Mouse (Mus musculus): ENCODE data around the gene Fance.
A peak's percentile ranks its signal among the peaks of the same experiment; 100 is the strongest.
"Not testable (repeated sequence)": the region's sequence is repeated elsewhere in the genome, so short reads cannot be mapped to it uniquely, and the experiment has no call there.

Gene Fance

DNA sequence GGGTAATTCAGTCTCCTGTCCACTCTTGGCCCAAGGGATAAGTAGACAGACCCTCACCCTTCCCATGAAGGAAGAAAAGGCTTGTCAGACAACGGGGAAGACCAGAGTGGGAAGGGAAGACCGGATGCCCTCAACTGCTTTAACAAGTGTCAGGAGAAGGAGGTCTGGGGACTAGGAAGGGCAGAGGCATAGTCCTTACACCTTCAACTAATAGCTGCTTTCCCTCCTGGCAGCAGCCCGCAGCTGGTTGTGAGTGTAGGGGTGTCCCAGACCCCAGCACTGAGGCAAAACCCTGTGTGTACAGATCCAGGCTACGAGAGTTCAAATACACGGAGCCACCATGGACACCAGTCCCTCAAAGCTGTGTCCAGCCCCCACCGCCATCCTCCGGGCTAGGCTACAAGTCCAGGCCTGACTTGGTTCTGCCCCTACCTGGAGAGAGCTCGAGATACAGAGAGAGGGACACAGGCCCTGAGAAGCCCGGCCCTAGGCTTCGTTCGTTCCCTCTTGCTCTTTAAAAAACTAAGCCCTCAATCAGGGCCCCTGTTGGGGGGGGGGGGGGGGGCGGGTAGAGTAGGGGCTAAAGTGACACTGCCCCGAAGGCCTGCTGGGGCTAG is 36.1 kb downstream of the Fance start:
- DNase-seq (ENCODE audit: low read depth, low spot score): no peak

DNA sequence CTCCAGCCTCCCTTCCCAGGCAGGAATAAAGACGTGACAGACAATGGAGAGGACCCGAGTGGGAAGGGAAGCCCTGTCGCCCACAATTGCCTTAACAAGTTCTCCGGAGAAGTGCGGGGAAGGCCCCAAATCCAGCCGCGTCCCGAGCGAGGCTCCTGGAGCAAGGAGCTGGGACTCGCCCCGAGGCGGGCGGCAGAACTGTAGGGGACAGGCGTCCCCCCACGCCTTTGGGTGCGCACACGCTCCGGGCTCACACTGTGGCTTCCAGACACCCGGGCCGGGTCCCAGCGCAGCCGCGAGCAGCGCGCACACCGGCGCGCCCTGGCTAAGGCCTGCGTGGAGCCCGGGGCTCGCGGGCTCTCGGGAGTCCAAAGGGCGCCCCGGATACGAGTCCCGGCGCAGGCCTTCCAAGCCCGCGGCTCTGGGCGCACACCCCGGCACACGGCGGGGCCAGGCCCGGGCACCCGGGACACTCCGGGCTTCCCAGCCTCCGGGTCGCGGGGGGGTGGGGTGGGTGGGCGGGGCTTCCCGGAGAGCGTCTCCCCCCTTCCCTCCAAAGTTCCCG is 36.7 kb downstream of the Fance start:
- peak; percentile 37 for DNase-seq (ENCODE audit: low read depth, low spot score)

DNA sequence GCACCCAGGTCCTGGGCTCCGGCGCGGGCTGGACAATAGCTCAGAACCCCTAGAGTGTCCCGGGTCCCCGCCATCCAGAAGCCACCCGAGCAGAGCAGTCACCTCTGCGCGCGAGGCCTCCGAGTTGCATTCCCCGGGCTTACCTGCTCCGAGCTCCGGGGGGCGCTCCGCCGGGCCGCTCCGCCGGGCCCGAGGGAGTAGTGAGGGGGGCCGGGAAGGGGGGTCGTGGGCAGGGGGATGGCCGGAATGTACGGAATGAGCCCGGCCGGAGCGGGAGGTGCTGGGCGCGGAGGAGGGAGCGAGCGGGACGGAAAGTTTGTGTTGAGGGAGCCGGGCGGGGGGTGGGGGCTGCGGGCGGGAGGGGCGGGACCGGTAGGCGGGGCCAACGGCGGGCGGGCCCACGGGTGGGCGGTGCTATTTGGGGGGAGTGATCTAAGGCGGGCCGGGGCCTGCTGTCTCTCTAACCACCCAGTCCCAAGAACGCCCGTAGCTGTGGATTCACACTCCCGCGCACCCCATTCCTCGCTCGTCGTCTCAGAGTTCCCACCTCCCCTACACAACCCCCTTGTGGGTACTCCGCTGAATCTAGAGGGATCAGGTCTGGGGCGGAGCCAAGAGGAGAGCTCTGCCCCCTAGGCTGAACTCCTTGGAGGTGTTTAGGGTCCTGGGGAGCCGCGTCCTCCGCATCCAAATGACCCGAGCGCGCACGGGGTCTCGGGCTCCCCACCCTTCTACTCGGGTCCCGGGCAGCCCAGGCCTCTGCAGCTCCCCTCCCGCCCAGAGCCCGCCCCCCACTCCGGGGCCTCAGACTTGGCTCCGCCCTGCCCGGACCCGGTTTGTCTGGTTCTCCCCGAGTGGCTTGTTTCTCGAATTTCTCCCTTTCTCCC is 37.4 kb downstream of the Fance start, which contains the start of gene Tead3:
Gene Tead3 (minus strand): TSS at position 352 of the 887 bp plus-strand sequence.
- DNase-seq (ENCODE audit: low read depth, low spot score): peak; percentile 66

DNA sequence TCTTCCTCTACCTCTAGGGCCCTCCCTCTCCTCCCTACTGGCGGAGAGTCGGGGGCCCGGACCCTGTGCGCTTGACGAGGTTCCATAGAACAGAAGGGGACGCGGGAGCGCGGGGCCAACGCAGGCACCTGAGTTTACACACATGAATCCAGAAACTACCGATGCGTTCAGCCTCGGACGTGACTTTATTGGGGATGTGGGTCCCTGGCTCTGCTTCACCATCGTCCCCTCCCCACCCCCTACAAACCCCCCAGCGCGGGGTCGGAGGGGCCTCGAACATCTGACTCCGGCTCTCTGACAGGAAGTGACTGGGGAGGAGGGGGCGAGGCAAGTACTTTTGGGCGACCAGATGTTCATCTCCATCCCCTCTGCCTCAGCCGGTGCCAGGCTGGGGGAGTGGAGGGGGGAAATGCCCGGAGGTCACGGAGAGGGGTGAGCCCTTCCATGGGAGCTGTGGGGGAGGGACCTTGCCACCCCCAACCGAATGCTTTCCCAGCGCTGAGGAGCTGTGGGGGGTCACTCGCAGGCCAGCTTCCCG is 38.1 kb downstream of the Fance start:
- DNase-seq (ENCODE audit: low read depth, low spot score): no peak

DNA sequence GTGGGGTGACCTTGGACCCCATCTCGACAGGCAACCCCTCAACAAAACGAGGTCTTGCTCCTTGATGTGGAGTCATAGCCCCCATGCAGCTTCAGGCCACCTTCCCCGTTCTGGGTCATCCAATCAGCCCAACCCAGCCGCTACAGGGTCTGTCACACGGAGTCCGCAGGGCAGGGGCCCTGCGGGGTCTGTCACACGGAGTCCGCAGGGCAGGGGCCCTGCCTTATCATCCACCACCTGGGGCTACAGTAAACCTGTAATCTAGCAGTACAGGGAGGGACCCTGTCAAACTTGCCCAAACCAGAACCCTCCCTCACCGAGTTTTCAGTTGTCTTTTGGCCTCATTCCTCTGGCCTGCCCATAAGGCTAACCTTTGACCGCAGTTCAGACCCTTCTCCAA is 38.7 kb downstream of the Fance start:
- no peak for DNase-seq (ENCODE audit: low read depth, low spot score)

DNA sequence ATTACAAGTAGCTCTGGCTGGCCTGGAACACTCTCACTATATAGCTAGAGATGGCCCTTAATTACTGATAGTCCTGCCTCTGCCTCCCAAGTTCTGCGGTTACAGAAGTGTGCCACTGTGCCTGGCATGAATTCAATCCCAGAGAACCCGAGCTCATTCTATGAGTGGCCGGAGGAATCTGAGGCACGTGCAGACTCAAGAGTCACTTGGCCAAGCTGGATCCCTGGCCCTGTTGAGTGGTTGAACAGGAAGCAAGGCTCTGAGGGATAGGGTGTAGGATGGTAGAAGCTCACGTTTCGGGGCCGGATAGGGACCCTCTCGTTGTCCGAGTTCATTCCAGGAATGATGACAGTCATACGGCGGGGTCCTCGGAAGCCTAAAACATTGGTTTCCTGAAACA is 42.6 kb downstream of the Fance start:
- DNase-seq (ENCODE audit: low read depth, low spot score): no peak

DNA sequence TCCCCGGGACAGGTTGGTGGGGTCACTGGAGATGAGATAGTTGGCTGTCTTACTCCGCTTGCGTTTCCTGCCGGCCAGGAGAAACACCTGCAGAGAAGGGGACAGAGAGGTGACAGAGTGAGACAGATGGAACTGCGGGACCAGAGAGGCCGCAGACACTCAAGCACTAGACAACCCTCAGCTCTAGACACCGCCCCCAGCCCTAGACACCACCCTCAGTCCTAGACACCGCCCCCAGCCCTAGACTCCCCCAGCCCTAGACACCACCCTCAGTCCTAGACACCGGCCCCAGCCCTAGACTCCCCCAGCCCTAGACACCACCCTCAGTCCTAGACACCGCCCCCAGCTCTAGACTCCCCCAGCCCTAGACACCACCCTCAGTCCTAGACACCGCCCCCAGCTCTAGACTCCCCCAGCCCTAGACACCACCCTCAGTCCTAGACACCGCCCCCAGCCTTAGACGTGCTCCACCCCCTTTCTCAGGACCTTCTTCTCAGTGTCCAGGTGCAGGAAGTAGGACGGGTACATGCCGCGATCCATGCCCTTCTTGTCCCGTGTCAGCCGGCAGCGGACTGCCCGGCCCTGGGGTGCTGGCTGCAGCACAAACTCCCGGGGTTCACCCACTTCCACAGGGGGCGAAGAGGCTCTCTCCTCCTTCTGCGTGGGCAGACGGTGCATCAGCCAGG is 45.4 kb downstream of the Fance start:
- DNase-seq (ENCODE audit: low read depth, low spot score): not testable (repeated sequence)

DNA sequence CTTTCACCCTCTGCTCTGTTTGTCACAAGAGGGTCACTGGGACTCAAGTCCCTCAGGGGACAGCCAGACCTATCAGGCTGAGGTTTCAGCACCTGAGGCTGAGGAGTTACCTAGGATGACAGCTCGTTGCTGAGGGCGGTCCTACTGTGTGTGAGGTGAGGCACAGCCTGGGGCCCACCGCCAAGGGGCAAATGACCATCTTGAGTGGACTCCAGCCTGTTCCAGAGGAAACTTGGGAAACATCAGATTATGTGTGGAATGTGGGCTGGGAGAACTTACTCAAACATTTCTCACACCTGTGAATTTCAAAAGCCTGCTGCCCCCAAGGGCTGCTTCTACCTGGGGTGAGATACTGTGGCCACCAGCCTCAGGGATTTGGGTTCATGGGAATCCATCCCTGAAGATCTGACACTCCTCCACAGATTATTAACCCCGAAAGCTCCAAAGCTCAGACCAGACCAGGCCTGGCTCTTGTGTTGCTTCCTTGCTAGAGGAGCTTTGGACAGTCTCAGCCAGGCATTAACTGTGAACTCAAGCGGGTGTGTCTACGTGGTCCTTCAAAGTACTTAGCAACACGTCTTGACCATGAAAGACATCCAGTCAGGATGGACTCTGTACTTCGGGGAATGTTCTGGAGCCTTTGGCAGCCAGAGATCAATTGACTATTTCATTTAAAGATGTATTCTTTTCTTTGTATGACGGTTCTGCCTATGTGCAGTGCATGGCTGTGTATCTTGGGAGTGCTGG is 47.4 kb downstream of the Fance start:
- no peak for DNase-seq (ENCODE audit: low read depth, low spot score)

DNA sequence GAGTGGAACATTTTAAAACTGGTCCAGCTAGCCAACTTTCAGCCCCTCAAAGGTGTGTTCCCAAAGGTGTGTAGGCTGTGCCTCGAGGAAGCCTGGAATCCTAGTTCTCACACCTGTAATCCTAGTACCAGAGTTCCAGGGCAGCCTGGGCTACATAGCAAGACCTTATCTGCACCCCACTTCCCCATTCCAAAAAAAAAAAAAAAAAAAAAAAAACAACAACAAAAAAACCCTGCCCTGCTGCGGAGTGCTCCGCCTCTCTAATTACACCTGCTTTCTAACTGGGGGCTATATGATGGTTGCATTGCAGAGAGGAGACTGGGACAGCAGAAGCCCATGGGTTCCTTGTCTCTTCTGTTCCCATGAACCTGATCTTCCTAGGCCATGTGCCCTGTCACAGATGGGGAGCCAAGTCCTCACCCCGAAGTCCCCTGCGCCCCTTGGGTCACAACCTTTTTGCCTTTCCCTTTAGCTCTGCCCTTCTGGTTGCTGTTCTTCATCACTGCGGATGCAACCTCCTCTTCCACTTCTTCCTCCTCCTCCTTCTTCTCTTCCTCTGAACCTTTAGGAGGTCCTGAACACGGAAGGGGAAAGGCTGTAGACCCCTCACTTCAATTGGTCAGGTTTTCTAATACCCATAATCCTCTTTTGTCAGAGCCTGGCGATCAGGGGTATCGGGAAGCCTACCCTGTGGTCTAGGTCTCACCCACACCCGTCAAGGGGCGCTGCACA is 48.8 kb downstream of the Fance start:
- no peak for DNase-seq (ENCODE audit: low read depth, low spot score)

DNA sequence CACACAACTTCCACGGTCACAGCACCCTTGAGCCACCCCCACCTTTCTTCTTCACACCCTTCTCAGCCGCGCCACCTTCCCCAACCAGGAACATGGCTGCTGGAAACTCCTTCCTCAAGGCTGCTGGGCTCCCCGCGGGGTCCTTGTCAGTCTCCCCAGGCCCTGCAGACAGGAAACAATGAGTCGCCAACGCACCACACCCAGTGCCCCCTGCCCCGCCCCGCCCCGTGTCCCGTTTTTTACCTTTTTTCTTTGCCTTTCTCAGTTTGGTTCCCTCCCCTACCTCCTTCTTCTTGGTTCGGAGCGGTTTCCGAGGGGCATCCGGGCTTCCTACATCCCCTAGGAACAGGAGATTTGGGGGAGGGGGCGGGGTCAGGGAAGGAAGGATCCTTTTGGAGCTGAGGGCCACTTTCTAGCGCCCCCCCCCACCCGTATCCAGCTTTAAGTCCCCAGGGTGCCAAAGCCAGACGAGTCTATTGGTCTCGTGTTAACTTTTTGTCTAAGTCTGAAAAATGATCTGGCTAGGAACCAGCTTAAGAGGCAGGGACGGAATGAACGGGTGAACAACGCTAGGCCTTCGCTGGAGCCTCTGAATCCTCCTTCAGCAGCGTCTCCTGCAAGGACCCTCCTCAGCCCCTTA is 49.5 kb downstream of the Fance start:
- peak; percentile 28 for DNase-seq (ENCODE audit: low read depth, low spot score)

DNA sequence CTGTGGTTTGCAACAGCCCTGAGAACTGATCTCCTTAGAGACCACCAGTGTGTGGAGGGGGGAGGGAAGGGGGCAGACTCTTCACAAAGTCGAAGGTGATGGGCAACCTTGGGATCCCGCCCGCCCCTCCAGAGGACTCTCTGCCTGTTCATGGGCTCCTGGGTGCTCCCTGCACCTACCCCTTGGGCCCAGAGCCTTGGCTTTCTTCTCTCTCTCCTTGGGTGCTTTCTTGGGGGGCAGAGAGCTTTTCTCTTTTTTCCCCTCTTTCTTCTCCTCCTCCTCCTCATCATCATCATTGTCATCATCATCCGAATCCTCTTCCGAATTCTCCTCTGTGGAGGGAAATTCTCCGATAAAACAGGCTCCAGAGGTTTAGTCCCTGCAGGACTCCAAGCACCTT is 50.2 kb downstream of the Fance start:
- DNase-seq (ENCODE audit: low read depth, low spot score): no peak

DNA sequence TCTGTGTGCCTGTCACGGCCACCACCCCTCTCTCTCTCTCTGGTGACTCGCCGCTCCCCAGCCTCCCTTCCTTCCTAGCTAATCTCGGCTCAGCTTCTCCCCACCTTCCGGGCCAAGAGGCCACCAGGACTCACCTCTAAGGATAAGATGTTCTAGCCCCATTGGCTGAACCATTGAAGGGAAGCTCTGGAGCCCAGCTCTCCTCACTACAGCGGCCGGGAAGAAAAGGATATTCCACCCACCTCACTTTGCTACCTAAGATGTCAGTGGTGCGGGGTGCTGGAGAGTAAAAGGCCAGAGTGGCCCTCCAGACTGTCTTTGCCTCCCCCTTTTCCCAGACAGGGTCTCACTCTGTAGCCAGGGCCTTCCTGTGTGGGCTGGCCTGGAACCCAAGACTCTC is 51.8 kb downstream of the Fance start, which contains the start of gene Tulp1:
Gene Tulp1 (minus strand): TSS at position 101 of the 400 bp plus-strand sequence.
- DNase-seq (ENCODE audit: low read depth, low spot score): no peak

DNA sequence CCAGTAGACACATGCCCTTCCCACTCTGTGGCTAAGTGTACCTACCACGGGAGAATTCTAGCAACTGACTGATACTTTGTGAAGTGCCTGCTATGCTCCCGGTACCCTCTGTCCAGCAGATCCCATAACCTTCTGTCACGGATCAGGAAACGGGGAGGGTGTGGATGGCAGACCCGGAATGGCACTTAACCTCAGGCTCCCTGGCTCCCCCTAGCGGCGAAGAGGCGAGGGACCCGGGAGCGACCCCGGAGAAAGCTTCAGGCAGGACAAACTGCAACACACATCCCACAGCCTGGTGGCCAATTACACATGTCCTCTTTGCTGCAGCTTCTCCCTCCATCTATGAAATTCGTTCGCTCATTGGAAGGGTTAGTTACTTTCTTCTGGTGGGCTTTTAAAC is 55.1 kb downstream of the Fance start:
- DNase-seq (ENCODE audit: low read depth, low spot score): peak; percentile 67

DNA sequence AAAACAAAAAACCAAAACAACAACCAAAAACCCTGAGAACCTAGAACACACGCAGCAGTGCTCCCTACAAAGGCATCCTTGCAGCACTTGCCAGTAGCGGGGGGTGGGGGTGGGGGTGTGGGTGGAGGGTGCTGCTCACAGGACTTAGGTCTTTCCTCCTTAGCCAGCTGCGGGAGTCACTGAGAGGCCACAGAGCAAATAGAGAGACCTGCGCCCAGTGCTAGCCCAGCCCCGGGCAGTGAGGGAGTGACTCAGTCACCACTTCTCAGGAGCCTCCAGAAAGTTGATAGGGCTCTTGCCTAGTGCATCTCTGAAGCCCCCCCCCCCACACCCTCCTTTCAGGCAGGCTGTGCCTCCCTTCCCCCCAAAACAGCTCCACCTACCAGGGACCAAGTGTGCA is 55.7 kb downstream of the Fance start:
- DNase-seq (ENCODE audit: low read depth, low spot score): no peak

DNA sequence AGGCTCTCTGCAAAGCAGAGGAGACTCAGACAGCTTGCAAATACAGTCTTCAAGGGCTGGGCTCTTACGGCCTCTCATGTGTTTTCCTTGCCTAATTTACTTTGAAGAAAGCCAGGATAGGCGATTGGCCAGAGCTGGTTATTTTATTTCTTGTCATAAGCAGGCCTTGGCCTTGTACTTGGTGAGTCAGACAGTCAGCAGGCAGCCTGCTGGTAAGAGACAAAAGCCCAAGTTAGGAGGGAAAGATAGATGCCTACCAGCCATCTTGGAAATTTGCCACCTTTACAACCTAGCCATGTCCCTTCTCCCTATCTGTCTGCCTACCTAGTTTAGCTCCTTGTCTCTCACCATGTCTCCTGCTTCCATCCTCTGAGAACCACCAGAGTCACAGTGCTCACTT is 58.0 kb downstream of the Fance start:
- no peak for DNase-seq (ENCODE audit: low read depth, low spot score)

DNA sequence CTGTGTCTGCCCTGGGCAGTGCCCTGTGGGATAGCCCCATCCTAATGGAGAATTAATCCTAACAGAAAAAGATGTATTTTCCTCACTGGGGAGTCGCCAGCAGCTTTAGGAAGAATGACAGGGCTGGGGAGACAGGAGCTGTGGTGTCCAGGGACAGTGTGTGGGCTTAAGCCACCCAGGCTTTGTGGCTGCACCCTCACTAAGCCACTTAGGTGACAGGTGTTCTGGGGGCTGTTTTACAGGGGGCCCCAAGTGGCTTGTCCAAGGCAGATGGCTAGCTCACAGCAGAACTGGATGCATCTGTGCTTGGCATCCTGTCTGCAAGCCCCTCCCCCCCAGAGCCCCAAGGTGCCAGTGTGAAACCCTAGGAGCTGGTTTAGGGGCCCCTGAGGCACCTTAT is 58.6 kb downstream of the Fance start:
- DNase-seq (ENCODE audit: low read depth, low spot score): no peak

DNA sequence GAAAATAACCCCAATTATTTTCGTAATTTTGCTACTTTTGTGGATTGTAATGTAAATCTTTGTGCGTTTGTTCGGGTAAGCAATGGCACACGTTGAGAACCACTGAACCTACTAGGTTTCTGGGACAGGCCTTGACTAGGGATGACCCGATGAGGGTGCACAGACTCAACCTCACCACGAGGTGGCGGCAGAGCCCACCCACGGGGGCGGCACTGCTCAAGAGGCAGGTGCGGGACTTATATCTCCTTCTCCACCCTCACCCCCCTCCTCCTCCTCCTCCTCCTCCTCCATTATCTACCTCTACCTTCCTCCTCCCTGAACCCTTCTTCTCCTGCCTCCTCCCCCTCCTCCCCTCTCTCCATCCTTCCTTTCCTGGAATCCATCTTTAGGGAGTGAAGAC is 60.5 kb downstream of the Fance start:
- peak; percentile 71 for DNase-seq (ENCODE audit: low read depth, low spot score)

DNA sequence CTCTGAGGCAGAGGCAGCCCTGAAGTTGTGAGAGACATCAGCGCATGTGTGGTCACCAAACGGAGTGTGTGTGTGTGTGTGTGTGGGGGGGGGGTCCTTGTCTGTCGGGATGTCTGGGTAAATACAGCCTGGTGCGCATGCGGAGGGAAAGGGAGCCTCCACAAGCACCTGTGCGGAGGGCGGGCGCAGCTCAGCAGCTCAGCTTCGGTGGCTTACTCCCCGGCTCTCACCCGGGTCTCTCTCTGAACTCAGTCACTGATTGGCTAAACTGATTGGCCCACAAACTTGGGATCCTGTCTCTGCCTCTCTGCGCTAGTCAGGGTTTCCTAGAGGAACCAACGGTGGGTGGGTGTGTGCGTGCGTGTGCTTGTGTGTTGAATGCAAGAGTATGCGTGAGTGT is 61.2 kb downstream of the Fance start:
- no peak for DNase-seq (ENCODE audit: low read depth, low spot score)

DNA sequence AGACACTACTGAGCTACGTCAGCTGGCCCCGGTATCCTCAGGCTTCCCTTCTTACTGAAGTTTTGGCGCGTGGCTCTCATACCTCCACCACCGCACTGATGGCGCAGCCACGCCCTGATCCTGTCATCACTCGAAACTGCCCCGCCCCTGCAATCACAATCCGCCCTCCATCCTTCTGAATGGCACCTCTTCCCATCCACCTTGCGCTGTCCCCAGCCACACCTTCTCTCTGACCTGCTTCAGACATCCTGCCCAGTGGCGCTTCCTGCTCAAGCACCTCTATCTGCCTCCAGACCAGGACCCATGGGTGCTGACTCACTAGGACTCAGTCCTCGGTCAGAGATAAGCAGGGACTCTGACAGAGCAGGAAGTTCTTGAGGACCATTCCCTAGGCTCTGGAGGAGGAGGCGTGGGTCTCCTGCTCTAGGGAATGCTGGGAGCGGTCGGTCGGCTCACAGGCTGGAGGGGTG is 62.3 kb downstream of the Fance start:
- DNase-seq (ENCODE audit: low read depth, low spot score): peak; percentile 73
